Mouse (Mus musculus) skeletal muscle tissue, adult 2 months (tissue): ENCODE results near the gene Fastk.

ENCODE experiments used
- DNase-seq: peaks from one replicate; pipeline ENCODE4 v3.0.0-alpha.2; 2012; ENCODE audit warnings: low read depth, low spot score

Fastk gene

DNA sequence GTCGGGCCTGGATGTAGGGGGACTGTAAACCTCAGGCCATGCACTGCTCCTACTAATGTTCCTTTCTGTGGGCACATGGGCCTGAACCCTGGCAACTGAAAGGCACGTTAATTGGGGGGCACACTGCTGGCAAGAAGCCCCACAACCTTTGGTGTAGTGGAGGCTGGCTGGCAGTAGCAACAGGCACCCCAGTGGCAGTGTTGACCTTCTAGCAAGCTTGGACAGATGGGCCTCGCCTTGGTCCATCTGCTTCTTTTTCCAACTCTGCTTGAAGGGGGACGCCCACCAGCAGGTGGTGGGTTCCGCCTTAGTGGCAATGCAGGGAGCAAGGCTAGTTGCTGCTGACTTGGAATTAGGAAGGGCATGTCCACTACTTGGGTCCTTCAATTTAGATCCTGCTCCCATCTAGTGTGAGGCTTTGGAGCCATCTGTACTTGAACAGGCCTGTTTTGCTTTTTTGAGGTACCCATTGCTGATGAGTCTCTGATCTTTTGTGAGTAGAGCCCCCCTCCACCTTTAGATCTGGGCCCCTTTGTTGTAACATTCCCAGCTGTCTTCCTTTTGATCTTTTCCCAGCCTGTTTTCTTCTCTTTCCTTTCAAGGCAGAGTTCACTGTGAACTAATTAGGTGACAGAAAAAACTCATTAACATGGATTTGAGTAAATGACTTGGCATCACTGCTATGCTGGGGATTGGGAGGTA lies 8.3 kb upstream of the Fastk start:
- no peak for DNase-seq

- no peak for DNase-seq
These were observed 7.7 kb upstream of the Fastk start for GRCm38 (mm10) chr5:24452691-24453233.

- no peak for DNase-seq
These were observed 7.1 kb upstream of the Fastk start, which contains the start of gene Agap3 for GRCm38 (mm10) chr5:24452030-24452690. TSS of gene Agap3 (plus strand) at chr5:24452177.

GRCm38 (mm10) chr5:24451264-24452029 lies 6.4 kb upstream of the Fastk start:
- DNase-seq = peak; percentile 86

- DNase-seq = peak; percentile 73
These were observed 2.7 kb upstream of the Fastk start, which contains the start of gene Tmub1 for GRCm38 (mm10) chr5:24447624-24448298. TSS of gene Tmub1 (minus strand) at chr5:24447854.

- DNase-seq = no peak
These were observed 1.5 kb upstream of the Fastk start for GRCm38 (mm10) chr5:24446630-24447029.

- DNase-seq = no peak
These were observed 467 bp upstream of the Fastk start for GRCm38 (mm10) chr5:24445428-24446080.

- DNase-seq = no peak
These were observed 1.2 kb downstream of the Fastk start for GRCm38 (mm10) chr5:24443927-24444326.

DNA sequence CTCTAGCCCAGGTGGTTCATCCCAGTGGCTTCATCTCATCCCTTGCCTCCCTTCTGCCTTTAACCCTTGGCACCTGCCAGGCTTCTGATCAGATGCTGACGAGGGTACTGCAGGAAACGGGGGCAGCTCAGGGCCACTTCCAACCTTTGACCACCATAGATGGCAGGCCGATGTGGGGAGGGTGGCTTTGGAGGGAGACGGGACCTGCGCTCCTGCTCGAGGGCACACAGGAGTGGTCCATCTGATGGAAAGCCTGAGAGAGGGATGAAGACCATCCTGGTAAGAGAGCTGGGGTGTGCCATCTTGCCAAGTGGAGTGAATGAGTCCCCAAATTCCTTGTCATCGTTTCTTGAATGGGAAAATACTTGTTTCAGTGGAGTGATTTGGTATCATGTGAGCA lies 1.9 kb downstream of the Fastk start:
- no peak for DNase-seq

DNA sequence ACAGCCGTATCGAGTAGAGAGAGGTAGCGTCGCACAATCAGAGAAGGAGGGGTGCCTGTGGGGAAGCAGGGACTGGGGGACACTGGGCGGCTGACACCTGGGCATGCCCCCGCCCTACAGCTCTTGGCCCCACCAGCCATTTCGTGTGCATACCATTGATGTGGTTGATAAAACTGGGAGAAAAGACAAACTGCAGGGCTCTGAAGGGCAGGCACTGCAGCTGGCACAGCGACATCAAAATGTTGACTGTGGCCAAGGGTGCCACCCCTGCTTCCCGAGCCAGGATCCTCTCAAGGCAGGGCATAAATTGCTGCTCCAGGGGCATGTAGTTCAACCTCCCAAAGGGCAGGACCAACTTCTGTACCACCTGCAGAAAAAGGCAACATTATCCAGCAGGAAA lies 3.1 kb downstream of the Fastk start:
- no peak for DNase-seq

- no peak for DNase-seq
These were observed 3.9 kb downstream of the Fastk start for GRCm38 (mm10) chr5:24441187-24441586.

- no peak for DNase-seq
These were observed 11.1 kb downstream of the Fastk start for GRCm38 (mm10) chr5:24433993-24434392.

- no peak for DNase-seq
These were observed 16.5 kb downstream of the Fastk start for GRCm38 (mm10) chr5:24428596-24428995.

DNA sequence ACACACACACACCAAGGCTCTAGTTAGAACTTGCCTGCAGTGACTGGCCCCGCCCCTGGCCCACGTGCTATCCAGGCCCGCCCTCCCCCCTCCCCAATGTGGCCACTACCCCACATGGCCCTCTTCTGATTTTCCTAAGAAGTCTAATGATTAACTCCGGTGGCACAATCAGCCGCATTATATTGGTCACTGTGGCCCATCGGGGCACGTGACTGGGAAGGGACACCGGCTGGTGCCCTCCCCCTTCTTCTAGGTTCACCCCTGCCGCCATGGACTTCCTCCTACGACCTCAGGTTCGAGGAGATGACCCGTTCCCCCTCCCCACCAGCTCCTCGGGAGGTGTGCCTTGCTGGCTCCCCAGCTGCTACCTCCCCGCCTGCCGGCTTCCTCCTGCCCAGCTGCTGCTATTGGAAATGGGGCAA lies 17.1 kb downstream of the Fastk start:
- DNase-seq = no peak

DNA sequence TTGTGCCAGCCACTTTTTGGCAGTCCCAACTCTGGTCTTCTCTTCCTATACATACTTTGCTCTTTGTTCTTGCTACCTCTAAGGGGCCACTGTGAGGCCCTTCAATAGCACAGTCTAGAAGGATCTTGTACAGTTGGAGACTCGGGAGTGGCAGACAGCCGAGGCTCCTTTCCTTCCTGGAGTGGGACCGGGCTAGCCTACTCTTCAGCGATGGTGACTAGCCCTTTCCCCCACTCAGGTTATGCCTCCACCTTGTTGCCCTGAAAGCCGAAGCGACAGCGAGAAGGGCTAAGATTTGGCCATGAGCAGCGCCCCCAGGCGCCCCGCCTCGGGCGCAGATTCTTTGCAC lies 17.8 kb downstream of the Fastk start:
- DNase-seq = no peak

DNA sequence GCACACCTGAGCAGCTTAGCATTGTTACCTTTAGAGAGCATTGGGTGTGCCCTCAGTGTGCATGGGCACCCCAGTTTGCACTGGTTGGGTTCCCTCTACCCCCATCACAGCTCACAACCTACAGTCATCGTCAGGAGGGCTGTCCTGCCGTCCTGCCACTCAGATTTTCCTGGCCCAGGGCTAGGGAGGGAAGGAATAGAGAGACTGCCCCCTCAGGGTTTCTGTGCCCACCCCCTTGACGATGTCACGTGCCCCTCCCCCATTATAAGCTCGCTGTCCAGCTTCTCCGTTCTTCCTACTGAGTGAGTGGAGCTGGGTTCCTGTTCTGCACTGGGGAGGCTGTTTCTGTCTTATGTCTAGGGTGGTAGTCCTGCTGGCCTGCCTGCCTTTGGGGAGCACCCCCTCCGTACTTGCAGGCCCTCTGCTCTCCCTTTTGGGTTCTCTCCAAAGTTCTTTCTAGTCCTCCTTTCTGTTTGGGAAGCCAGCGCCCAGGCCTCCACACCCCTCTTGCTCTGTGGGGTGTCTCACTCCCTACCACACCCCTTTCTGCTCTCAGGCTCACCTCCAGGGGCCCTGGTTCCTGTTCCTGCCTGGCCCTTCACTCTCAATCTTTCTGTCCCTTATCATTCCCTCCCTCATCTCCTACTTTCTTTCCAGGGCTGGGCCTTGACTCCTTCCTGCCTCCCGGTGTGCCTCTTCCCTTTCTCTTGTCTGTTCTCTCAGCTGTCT lies 18.4 kb downstream of the Fastk start:
- DNase-seq = no peak

DNA sequence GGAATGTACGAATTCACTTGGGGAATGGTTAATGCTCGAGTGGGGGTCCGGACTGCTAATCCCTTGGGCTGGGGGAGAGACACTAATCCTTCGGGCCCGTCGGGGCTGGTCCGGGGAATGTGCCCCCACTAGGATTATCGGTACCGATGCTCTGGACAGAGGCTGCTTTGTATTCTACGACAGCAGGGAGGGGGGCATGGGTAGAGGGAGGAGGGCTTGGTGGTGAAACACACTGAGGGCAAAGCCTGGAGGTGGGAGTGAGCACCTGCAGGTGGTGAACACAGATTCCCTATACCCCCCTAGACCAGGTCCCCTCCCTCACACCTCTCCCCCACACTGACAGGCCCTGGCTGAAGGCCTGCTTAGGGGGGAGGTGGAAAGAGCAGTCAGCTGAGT lies 19.1 kb downstream of the Fastk start:
- no peak for DNase-seq

GRCm38 (mm10) chr5:24425421-24426036 lies 19.6 kb downstream of the Fastk start:
- DNase-seq = peak; percentile 24

DNA sequence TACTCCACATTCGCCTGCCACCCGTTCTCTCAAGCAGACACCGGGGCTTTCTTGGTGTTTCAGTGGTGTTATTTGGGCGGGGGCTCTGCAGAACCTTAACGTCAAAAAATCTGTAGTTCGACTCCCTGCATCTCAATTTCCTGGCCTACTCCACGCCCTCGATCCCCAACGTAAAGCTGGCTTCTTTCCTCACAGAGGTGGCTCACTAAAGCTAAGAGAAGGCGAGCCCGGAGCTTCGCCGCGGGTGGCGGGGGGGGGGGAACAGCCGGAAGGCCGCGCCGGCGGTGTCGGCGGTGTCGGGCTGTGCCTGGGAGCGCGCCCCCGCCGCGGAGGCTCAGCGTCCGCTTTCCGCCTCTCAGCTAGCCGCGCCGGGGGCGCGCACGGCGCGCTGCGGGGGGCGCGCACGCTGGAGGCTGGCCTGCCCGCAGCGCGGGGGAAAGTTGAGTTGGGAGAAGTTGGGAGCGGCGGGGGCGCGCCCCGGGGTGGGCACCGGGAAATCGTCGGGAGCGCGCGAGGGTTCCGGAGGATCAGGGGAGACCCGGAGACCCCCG lies 20.2 kb downstream of the Fastk start:
- peak; percentile 75 for DNase-seq
